Mouse (Mus musculus) macrophage (primary cell): ENCODE measurements around the gene Rhot2. TPM values are rescaled to one million over a fixed set of nuclear protein-coding genes. Genes with fewer than 3 reads are reported as not detected.

Experiments
- H3K27ac ChIP-seq: fragments of 350-480 bp; formaldehyde crosslinking; 2 replicates; pipeline ENCODE4 v1.9.0; 2021
- H3K36me3 ChIP-seq: fragments of 350-480 bp; formaldehyde crosslinking; 2 replicates; pipeline ENCODE4 v1.9.0; 2021; ENCODE audit errors: inconsistent target
- H3K4me3 ChIP-seq: fragments of 350-480 bp; formaldehyde crosslinking; 2 replicates; pipeline ENCODE4 v1.9.0; 2021; ENCODE audit errors: inconsistent target
- H3K79me2 ChIP-seq: fragments of 350-480 bp; formaldehyde crosslinking; 2 replicates; pipeline ENCODE4 v1.9.0; 2021; ENCODE audit errors: inconsistent target
- WGBS: methylation state at CpG from one replicate; pipeline ENCODE4 v1.1.7; 2026; ENCODE audit warnings: inconsistent platforms; ENCODE audit not compliant: missing documents; 5-methylcytosine and 5-hydroxymethylcytosine counted together
- polyA plus RNA-seq: library from polyadenylated mRNA; stranded (reverse); fragments of 250-400 nt; gene quantifications from 3 replicates; pipeline ENCODE4 v1.2.4, GENCODE M21; 2018; ENCODE audit warnings: inconsistent platforms

The Rhot2 gene
- polyA plus RNA-seq, 1 experiment from 2014 or later = 20.6 TPM

GRCm38 (mm10) chr17:25867836-25868600 is 23.4 kb upstream of the Rhot2 start:
- Histone ChIP-seq H3K27ac (0 out of 2 replicates have a peak overlapping the region, but pooled peaks have one; percentile 19), H3K79me2 (no peaks in the 10 kb centered on the region; the same call in 1 of the 2 replicates), H3K4me3 (peak overlapping the region; percentile 40), H3K36me3 (no peaks in the 10 kb centered on the region)
- under 1% methylated on average over 41 of the region's 42 CpGs for WGBS

- H3K36me3 ChIP-seq = no peaks in the 10 kb centered on the region
- 12% methylated on average over 7 of the region's 7 CpGs for WGBS
- H3K79me2 ChIP-seq = no peaks in the 10 kb centered on the region; the same call in 1 of the 2 replicates
- no peak overlapping the region for H3K27ac ChIP-seq
- peak overlapping the region; percentile 40 for H3K4me3 ChIP-seq
Measured at GRCm38 (mm10) chr17:25867509-25867835, 22.8 kb upstream of the Rhot2 start.

GRCm38 (mm10) chr17:25866172-25866571 is 21.5 kb upstream of the Rhot2 start:
- Histone ChIP-seq H3K4me3 (no peak overlapping the region), H3K36me3 (no peaks in the 10 kb centered on the region), H3K79me2 (no peaks in the 10 kb centered on the region; the same call in 1 of the 2 replicates), H3K27ac (no peak overlapping the region)
- WGBS = 94% methylated on average over 3 of the region's 3 CpGs

GRCm38 (mm10) chr17:25865288-25865687 is 20.6 kb upstream of the Rhot2 start:
- H3K4me3 ChIP-seq = no peak overlapping the region
- 86% methylated on average over 11 of the region's 11 CpGs for WGBS
- H3K27ac ChIP-seq = no peak overlapping the region
- no peaks in the 10 kb centered on the region for H3K36me3 ChIP-seq
- no peaks in the 10 kb centered on the region; the same call in 1 of the 2 replicates for H3K79me2 ChIP-seq

GRCm38 (mm10) chr17:25864311-25864710 is 19.7 kb upstream of the Rhot2 start:
- 95% methylated on average over 14 of the region's 14 CpGs for WGBS
- Histone ChIP-seq H3K4me3 (no peak overlapping the region), H3K36me3 (no peaks in the 10 kb centered on the region), H3K27ac (no peak overlapping the region), H3K79me2 (no peaks in the 10 kb centered on the region; the same call in 1 of the 2 replicates)

- no peaks in the 10 kb centered on the region; the same call in 1 of the 2 replicates for H3K79me2 ChIP-seq
- 94% methylated on average over 6 of the region's 6 CpGs for WGBS
- H3K4me3 ChIP-seq = no peak overlapping the region
- H3K36me3 ChIP-seq = no peaks in the 10 kb centered on the region
- H3K27ac ChIP-seq = no peak overlapping the region
Measured at GRCm38 (mm10) chr17:25863681-25864080, 19.0 kb upstream of the Rhot2 start.

GRCm38 (mm10) chr17:25861704-25862612 is 17.3 kb upstream of the Rhot2 start:
- Histone ChIP-seq H3K27ac (peak overlapping the region; percentile 27), H3K79me2 (no peaks in the 10 kb centered on the region; the same call in 1 of the 2 replicates), H3K36me3 (no peaks in the 10 kb centered on the region), H3K4me3 (peak overlapping the region; percentile 39)
- 10% methylated on average over 6 of the region's 6 CpGs for WGBS

GRCm38 (mm10) chr17:25860832-25861703 is 16.4 kb upstream of the Rhot2 start, which contains the start of gene Wdr90:
TSS of gene Wdr90 (minus strand) at chr17:25861501.
- peak within 1 kb of the TSS; percentile 39 for H3K4me3 ChIP-seq
- H3K36me3 ChIP-seq = no peaks in the 10 kb centered on the region
- peak within 1 kb of the TSS; percentile 27 for H3K27ac ChIP-seq
- 4% methylated on average over 58 of the region's 65 CpGs for WGBS
- H3K79me2 ChIP-seq = no peaks in the 10 kb centered on the region; the same call in 1 of the 2 replicates

GRCm38 (mm10) chr17:25860229-25860628 is 15.6 kb upstream of the Rhot2 start:
- H3K27ac ChIP-seq = no peak overlapping the region
- H3K4me3 ChIP-seq = no peak overlapping the region
- H3K36me3 ChIP-seq = no peaks in the 10 kb centered on the region
- no peaks in the 10 kb centered on the region for H3K79me2 ChIP-seq
- WGBS = 90% methylated on average over 6 of the region's 6 CpGs

- Histone ChIP-seq H3K4me3 (peak overlapping the region; percentile 68), H3K36me3 (peaks cover 37% of the 10 kb centered on the region), H3K79me2 (peaks cover 10% of the 10 kb centered on the region; the same call in 1 of the 2 replicates), H3K27ac (0 out of 2 replicates have a peak overlapping the region, but pooled peaks have one; percentile 2)
- WGBS = 3% methylated on average over 38 of the region's 38 CpGs
Measured at GRCm38 (mm10) chr17:25843636-25844395, 835 bp downstream of the Rhot2 start.

- H3K36me3 ChIP-seq = peaks cover 42% of the 10 kb centered on the region
- peaks cover 10% of the 10 kb centered on the region; the same call in 1 of the 2 replicates for H3K79me2 ChIP-seq
- H3K4me3 ChIP-seq = no peak overlapping the region
- 95% methylated on average over 4 of the region's 4 CpGs for WGBS
- no peak overlapping the region for H3K27ac ChIP-seq
Measured at GRCm38 (mm10) chr17:25843122-25843521, 1.5 kb downstream of the Rhot2 start.

- H3K36me3 ChIP-seq = peaks cover 48% of the 10 kb centered on the region
Measured at GRCm38 (mm10) chr17:25842509-25842908, 2.1 kb downstream of the Rhot2 start.

GRCm38 (mm10) chr17:25841117-25841880 is 3.4 kb downstream of the Rhot2 start, which contains the start of gene Gm20683:
TSS of gene Gm20683 (minus strand) at chr17:25841763.
- no peak within 1 kb of the TSS for H3K4me3 ChIP-seq
- peaks cover 12% of the 10 kb centered on the region; the same call in 1 of the 2 replicates for H3K79me2 ChIP-seq
- 93% methylated on average over 18 of the region's 22 CpGs for WGBS
- no peak within 1 kb of the TSS for H3K27ac ChIP-seq
- peaks cover 49% of the 10 kb centered on the region for H3K36me3 ChIP-seq

More at GRCm38 (mm10) chr17:25842509-25842908, 2.1 kb downstream of the Rhot2 start:
- Histone ChIP-seq H3K79me2 (peaks cover 10% of the 10 kb centered on the region; the same call in 1 of the 2 replicates), H3K27ac (no peak overlapping the region), H3K4me3 (no peak overlapping the region)
- 100% methylated on average over 3 of the region's 3 CpGs for whole genome bisulfite sequencing
